Mouse (Mus musculus) cerebellum, postnatal 14 days (tissue): Measurements from ENCODE around the gene C1qtnf1.

ENCODE experiments used
- DNase-seq, 2 experiments: peaks; one replicate each; pipeline ENCODE4 v3.0.0; 2021; ENCODE audit warnings: mixed read lengths in 2 of 2

The C1qtnf1 gene

GRCm38 (mm10) chr11:118438665-118439414 lies 10.8 kb downstream of the C1qtnf1 start:
- no peak for DNase-seq

- DNase-seq, result no peak
Measured at GRCm38 (mm10) chr11:118442691-118443090, 14.7 kb downstream of the C1qtnf1 start.

DNA sequence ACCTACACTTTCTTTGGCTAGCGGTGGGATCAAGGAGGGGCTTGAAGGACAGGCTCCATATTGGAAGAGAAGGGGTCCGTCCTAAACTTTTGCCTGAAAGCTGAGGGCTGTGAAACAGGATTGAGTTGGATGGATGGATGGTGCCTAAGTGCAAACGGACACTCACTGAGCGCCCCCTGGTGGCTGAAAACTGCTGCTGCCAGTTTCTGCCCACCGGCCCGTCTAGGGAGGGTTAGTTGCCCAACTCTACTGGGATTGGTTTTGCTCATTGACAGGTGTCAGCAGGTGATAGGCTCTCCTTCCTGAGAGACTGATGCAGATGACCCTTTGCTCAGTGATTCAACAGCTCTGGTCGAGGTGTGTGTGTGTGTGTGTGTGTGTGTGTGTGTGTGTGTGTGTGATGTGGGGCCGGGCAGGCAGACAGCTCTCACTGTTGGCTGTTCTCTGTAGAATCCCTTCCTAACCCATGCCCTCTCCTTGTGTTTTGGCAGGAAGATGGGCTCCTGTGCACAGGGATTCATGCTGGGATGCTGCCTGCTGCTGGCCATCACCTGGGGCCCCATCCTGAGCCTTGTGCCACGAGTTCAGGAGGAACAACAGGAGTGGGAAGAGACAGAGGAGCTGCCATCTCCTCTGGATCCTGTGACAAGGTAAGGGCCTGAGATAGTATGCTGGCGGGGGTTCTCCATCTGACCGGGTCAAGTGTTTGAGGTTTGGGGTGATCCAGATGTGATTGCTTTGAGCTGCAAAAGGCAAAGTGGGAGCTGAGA lies 15.4 kb downstream of the C1qtnf1 start:
- peak; percentile 82 to 90 for DNase-seq

DNA sequence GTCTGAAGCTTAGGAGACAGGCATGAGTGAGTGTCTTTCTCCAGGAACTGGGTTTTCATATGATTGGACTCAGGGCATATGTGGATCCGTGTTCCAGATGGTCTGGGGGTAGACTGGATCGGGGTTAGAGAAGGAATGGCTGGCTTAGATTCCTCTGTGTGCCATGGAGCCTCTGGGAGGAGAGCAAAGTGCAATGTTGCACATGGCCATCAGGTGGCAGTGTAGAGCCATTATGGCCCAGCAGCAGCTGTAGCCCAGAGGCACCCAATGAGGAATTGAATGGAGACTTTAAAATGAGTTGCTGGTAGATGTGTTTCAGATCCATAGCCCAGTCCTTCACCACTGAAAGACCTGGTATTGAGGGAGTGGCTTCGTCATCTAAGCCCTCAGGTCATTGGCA lies 17.8 kb downstream of the C1qtnf1 start:
- peak; percentile 80 to 81 for DNase-seq

DNA sequence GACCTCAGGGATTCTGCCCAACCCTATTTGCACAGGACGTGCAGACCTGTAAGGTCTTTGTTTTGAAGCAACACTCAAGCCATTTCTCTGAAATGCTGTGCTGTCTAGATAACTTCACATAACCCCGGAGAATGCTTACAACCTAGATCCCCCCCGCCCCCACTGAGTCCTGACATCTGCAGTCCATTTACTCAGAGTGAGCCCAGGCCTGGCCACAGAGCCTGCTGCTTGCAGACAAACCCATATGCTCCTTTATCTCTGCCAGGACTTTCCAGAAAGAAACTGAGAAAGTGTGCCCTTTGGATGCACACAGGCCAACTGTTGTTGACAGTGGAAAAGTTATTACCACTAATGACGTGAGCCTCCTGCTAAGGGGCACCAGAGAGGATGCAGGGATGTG lies 19.3 kb downstream of the C1qtnf1 start:
- peak; percentile 52 to 64 for DNase-seq

DNA sequence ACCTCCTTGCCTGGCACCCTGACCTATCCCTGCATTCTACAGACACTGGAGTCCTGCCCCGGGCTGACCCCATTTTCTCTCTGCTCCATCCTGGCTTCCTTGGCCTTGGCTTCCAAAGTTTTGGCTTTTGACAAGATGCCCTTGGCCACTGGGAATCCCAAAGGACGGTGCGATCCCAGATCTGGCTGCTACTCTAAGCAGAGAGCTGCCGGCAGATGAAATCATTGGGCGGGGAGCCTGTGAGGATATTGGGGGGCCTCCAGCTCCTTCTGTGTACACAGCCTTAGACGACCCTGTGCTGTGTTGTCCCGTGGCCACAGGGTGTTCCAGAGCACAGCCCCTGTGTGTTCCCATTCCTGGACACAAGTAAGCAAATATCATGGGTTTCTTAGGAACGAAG lies 20.4 kb downstream of the C1qtnf1 start:
- peak in 1 of 2 experiments; percentile 47 for DNase-seq

GRCm38 (mm10) chr11:118451211-118451610 lies 23.2 kb downstream of the C1qtnf1 start:
- no peak for DNase-seq

DNA sequence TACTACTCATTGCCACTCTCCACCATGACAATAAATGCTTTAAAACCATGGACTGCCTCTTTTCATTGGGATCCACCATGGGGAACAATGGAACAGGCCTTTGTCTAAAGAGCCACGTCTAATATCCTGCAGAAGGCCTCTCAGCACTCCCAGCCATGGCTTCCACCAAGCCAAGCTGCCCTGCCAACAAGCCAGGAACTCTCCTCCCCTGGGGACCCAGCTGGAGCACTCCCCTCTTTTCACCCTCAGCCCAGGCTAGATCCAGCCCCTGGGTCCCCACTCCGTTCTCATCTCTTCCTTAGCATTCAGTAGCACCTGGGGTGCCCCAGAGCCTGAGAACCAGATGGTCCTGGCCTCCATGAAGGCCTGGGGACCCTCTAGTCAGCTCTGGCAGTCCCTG lies 25.0 kb downstream of the C1qtnf1 start:
- no peak for DNase-seq

GRCm38 (mm10) chr11:118453886-118454671 lies 26.1 kb downstream of the C1qtnf1 start:
- DNase-seq, result no peak

DNA sequence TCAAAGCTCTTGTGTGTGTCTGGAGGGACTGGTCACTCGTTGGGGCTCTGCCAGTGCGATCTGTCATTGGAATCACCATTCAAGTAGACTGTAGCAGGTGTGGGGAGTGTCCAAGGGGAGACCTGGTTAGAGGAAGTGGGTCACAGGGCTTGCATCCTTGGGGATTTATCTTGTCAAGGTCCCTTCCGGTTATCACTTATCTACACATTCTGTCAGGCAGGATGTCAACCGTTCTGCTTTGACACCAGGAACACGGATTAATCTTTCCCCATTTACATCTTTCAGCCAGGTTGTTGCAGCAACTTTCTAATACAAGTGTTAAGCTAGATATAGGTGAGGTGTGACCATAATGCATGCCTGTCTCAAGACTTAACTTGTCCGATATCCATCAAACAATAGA lies 27.8 kb downstream of the C1qtnf1 start:
- DNase-seq, result no peak

DNA sequence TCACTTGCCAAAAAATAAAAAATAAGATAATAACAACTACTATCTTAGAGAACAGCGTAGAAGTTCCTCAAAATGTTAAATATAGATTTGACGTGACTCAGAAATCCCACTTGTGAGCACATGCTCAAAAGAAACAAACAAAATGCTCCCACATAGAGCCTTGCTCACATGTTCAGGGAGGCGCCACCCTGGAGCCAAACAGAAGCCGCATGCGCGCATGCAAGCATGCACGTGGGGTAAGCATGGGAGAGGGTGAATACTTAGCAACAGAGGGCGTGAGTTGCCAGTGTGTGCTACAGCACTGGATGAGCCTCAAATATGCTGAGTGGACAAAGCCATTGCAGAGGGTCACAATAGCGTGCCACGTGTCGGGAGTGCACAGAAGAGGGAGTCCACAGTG lies 28.9 kb downstream of the C1qtnf1 start:
- DNase-seq, result no peak

GRCm38 (mm10) chr11:118459051-118459450 lies 31.0 kb downstream of the C1qtnf1 start:
- no peak for DNase-seq

DNA sequence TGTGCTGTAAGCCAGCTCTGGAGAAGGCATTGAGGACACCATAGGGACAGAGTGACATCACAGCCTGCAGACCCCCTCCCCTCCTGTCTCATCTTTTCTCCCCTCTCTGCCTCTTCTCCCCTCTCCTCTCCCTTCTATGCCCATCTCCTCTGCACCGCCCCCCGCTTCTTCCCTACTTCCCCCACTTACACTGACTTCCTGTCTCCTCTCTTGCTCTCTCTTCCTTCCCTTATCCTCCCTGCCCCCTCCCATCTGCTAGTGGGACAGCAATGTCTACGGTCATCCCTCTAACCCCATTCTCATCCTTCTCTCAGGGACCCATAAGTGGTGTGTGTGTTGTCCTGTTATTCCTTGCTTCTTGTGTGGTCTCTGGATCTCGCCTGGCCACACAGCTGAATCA lies 31.5 kb downstream of the C1qtnf1 start:
- DNase-seq, result no peak

DNA sequence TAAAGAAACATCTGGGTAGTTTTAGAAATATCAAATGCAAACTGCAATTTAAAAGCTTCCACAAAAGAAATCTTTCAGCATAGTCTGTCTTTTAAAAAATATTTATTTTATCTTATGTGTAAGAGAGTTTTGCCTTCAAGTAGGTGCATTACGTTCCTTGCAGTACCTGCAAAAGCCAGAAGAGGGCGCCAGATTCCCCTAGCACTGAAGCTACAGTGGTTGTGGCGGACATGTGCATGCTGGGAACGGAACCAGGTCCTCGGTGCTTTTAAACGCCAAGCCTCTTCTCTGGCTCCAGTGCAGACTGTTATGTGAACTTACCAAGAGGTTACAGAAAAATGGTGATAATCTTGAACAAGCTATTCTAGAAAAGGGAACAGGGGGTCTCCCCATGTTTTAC lies 32.3 kb downstream of the C1qtnf1 start:
- no peak for DNase-seq

DNA sequence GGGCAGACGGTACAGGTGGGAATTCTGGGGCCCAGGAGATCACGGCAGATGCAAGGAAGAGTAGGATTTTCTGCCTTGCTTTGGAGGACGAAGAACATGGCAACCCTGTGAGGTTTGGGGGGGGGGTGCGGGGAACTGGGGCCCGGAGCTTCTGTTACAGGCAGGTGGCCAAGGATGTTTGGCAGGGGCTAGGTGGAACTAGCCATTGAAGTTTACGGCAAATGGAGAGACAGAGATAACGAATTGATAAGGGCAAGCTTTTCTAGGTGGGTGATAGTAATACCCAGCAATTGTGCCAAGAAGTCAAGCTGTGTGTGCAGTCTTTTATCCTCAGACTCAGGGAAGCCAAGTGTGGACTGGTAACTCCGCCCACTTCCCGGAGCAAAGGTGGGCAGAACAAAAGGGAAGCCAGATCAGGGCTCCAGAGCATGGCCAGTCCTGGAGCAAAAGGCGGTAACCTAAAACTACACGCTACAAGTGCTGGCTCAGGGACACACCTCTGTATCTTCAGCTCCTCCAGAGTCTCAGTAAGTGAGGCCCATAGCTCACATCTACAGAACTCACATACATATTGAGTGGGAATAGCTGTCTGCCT lies 39.5 kb downstream of the C1qtnf1 start:
- no peak for DNase-seq

DNA sequence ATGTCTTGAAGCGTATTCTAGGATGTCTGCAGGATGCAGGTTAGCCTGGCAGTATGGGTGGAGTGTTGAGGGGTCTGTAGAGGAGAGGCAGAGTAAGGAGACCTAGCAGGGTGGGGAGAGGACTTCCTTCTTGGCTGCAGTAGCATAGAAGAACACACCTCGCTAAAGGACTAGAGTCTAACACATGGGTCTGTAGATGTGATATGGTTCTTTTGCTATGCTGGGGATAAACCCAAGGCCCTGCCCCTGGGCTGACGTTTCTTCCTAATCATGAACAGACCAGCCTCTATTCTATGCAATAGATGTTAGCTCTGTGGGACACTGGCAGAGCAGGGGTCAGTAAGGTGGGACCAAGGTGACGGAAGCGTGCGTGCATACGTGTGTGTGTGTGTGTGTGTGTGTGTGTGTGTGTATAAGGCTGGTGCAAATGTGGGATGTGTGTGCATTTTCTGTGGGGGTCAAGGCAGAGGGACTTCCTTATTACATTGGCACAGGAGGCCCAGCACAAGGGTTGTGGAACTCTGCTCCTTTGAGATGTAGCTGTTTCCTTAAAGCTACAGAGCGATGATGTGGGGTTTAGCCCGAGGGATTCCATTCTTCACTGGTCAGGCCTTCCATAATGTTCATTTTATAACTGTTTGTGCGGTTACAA lies 41.6 kb downstream of the C1qtnf1 start:
- no peak for DNase-seq

- DNase-seq, result no peak
Measured at GRCm38 (mm10) chr11:118470234-118470966, 42.4 kb downstream of the C1qtnf1 start.

DNA sequence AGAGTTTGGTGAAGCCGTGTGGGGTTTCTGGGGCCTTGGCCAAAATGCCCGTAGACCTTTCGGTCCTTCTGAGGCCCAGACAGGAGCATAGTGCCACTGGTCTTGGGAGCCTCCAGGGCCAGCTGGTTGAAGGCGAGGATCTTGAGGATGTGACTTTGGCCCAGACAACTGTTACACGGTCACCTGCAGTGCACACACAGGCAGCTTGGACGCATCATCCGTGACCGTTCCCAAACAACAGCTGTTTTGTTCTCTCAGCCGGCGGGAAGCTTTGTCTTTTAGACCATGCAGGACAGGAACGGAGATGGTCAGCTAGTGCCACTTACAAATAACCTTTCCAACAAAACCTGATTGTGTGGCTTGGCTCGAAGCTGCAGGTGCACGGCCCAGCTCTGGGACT lies 43.7 kb downstream of the C1qtnf1 start:
- DNase-seq, result no peak

- no peak for DNase-seq
Measured at GRCm38 (mm10) chr11:118473161-118473560, 45.2 kb downstream of the C1qtnf1 start.

DNA sequence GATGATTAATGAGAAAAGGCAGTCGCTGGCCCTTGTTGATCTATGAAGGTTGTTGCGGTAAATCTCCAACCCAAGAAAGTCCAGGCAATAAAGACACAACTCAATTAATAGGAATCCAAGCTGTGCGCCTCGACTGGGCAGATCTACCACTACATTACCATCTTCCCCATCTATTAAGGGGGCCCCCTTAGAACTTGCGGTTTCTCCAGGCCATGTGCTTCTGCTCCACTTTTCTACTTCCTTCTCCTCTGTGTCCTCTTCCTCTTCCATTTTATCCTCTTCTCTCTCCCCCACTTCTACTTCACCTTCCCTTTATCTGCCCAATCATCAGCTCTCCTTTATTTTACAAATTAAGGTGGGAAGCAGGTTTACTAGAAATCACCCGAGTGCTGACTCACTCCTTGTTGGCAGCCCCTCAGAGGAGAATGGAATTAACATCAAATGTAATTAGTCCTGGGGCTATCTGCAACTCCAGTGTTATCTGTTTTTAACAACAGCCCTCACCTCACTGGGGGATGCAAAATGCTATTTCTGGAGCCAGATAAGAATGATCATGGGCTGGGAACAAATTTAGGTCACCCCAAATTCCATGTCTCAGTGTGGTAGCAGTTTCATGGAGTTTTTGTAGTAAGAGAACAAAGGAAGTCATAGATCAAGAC lies 46.0 kb downstream of the C1qtnf1 start:
- DNase-seq, result no peak

- DNase-seq, result no peak
Measured at GRCm38 (mm10) chr11:118475496-118476083, 47.6 kb downstream of the C1qtnf1 start.
